Mouse (Mus musculus): Measurements from ENCODE around the gene Vcam1. TPM values are rescaled to one million over a fixed set of nuclear protein-coding genes. Genes with fewer than 3 reads are reported as not detected.

Vcam1 gene
- polyA plus RNA-seq, 1 experiment, result 31.3 TPM

DNA sequence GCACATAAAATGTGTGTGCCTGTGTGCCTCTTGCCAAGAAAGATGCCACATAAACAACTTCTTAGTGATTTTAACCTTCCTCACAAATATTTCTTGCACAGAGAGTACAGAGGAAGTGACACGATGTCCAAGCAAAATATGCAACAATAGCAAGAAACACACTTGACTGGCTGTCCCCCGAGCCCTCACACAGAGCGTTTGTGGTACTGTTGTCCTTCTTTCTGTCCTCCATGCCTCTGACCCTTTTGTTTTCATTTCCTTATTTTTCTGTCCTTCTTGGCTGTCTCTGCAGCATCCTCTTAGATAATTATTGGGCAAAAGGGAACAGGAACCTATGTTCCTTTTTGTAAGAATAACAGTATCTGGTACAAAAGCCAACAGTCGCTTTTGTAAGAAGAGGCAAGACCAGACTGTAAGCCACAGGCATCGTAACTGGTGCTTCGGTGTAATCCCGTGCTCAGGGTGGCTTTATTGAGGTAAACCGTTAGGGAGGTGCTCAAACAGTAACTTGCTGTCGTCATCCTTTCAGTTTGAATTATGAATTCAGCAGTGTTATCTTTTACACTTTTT is 32.7 kb upstream of the Vcam1 start:
- H3K4me3 ChIP-seq (ENCODE audit: control insufficient read depth, insufficient read depth, low read length), result no peak overlapping the region
- H3K36me3 ChIP-seq (ENCODE audit: control insufficient read depth, insufficient read depth, low read length), result no peaks in the 10 kb centered on the region
- DNase-seq, result no peak
- H3K27ac ChIP-seq (ENCODE audit: control insufficient read depth, insufficient read depth, low read length), result no peak overlapping the region
- no peaks in the 10 kb centered on the region for H3K27me3 ChIP-seq (ENCODE audit: control insufficient read depth, insufficient read depth, low read length)
- 85% methylated on average over 9 of the region's 9 CpGs for WGBS
- no peak for TF ChIP-seq POLR2A (IDR thresholded peaks at IDR 0.05; ENCODE audit: control insufficient read depth, extremely low read depth, insufficient read depth, low read length, poor library complexity)
- TF ChIP-seq CTCF (IDR thresholded peaks at IDR 0.05; ENCODE audit: borderline replicate concordance, control insufficient read depth, extremely low read depth, insufficient read depth, low read length, poor library complexity), result no peak
- no peaks in the 10 kb centered on the region for H3K4me1 ChIP-seq (replicated peaks; ENCODE audit: control insufficient read depth, insufficient read depth, low read length)

- TF ChIP-seq POLR2A (IDR thresholded peaks at IDR 0.05; ENCODE audit: control insufficient read depth, extremely low read depth, insufficient read depth, low read length, poor library complexity) (no peak), CTCF (IDR thresholded peaks at IDR 0.05; ENCODE audit: borderline replicate concordance, control insufficient read depth, extremely low read depth, insufficient read depth, low read length, poor library complexity) (no peak)
- Histone ChIP-seq H3K36me3 (ENCODE audit: control insufficient read depth, insufficient read depth, low read length) (no peaks in the 10 kb centered on the region), H3K27ac (ENCODE audit: control insufficient read depth, insufficient read depth, low read length) (no peak overlapping the region), H3K4me3 (ENCODE audit: control insufficient read depth, insufficient read depth, low read length) (no peak overlapping the region), H3K4me1 (replicated peaks; ENCODE audit: control insufficient read depth, insufficient read depth, low read length) (no peaks in the 10 kb centered on the region), H3K27me3 (ENCODE audit: control insufficient read depth, insufficient read depth, low read length) (no peaks in the 10 kb centered on the region)
- no peak for DNase-seq
- WGBS, result 91% methylated on average over 5 of the region's 5 CpGs
These were observed 29.9 kb upstream of the Vcam1 start for GRCm38 (mm10) chr3:116159376-116159775.

DNA sequence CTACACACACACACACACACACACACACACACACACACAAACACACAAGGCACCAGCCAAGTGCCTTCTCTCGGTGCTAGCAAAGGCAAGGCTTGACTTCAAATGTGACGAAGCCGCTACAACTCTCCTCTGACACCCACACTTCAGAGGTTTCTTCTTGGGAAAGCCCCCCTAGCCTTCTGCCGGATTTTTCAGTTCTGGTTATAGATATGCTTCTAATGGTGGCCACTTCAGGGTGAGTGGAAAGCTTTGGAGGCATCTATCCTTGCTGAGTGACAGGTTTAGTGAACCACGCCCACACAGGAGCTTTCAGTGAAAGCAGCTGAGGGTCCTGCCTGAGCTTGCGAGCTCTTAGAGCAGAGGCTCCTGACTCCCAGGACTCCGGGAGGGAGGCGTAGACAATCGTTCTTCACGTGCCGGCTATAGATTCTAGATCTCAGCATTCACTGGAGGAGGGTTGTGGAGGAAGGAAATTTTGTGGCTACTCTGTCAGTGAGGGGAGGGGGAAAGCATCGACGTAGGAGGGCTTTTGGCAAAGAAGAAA is 28.0 kb upstream of the Vcam1 start:
- TF ChIP-seq CTCF (IDR thresholded peaks at IDR 0.05; ENCODE audit: borderline replicate concordance, control insufficient read depth, extremely low read depth, insufficient read depth, low read length, poor library complexity) (no peak), POLR2A (IDR thresholded peaks at IDR 0.05; ENCODE audit: control insufficient read depth, extremely low read depth, insufficient read depth, low read length, poor library complexity) (no peak)
- H3K27ac ChIP-seq (ENCODE audit: control insufficient read depth, insufficient read depth, low read length), result no peak overlapping the region
- H3K27me3 ChIP-seq (ENCODE audit: control insufficient read depth, insufficient read depth, low read length), result no peaks in the 10 kb centered on the region
- DNase-seq, result no peak
- WGBS, result 50% methylated on average over 13 of the region's 13 CpGs
- no peaks in the 10 kb centered on the region for H3K4me1 ChIP-seq (replicated peaks; ENCODE audit: control insufficient read depth, insufficient read depth, low read length)
- no peaks in the 10 kb centered on the region for H3K36me3 ChIP-seq (ENCODE audit: control insufficient read depth, insufficient read depth, low read length)
- H3K4me3 ChIP-seq (ENCODE audit: control insufficient read depth, insufficient read depth, low read length), result no peak overlapping the region

DNA sequence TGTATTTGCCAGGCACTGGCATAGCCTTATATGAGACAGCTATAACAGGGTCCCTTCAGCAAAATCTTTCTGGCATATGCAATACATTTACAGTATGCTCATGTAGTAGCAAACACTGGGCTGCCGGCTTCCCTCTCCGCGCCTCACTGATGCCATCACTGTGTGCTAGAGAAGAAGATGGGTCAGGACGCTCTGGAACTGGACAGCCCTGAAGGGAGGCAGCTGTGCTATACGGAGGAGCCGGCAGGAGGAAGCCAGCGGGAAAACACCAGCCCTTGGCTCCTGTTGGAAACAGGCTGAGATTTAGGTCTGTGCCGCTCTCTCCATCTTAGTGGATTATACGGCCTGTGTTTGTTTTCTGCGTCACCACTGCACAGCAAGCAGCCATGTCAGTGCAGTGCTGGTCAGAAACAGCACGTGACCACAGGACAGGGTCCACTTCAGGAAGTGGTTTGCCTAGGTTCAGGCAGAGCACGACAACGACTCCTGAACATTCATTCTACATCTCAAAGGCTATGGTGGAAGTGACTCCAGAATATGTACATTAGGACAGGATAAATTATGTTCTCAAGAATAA is 20.7 kb upstream of the Vcam1 start:
- Histone ChIP-seq H3K27ac (ENCODE audit: control insufficient read depth, insufficient read depth, low read length) (no peak overlapping the region), H3K4me3 (ENCODE audit: control insufficient read depth, insufficient read depth, low read length) (no peak overlapping the region), H3K4me1 (replicated peaks; ENCODE audit: control insufficient read depth, insufficient read depth, low read length) (no peaks in the 10 kb centered on the region), H3K27me3 (ENCODE audit: control insufficient read depth, insufficient read depth, low read length) (no peaks in the 10 kb centered on the region), H3K36me3 (ENCODE audit: control insufficient read depth, insufficient read depth, low read length) (no peaks in the 10 kb centered on the region)
- TF ChIP-seq POLR2A (IDR thresholded peaks at IDR 0.05; ENCODE audit: control insufficient read depth, extremely low read depth, insufficient read depth, low read length, poor library complexity), result no peak
- TF ChIP-seq CTCF (IDR thresholded peaks at IDR 0.05; ENCODE audit: borderline replicate concordance, control insufficient read depth, extremely low read depth, insufficient read depth, low read length, poor library complexity), result no peak
- DNase-seq, result no peak
- WGBS, result 81% methylated on average over 13 of the region's 13 CpGs

DNA sequence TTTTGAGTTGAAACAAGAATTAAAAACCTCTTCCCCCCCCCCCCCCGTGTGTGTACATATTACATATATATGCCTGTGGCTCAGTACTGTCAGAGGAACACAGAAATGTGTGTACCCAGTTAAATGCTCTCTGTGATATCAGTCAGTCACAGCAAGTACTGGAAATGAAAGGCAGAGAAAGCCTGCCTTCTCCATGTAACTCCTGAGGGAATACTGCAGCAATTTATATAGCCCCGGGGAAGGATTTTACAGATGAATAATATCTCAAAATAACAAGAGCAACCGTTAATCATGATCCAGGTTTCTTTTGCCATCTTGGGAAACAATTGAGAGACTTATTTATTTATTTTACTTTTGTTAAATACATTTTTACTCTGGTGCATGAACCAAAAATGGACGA is 19.6 kb upstream of the Vcam1 start:
- H3K36me3 ChIP-seq (ENCODE audit: control insufficient read depth, insufficient read depth, low read length), result no peaks in the 10 kb centered on the region
- H3K27ac ChIP-seq (ENCODE audit: control insufficient read depth, insufficient read depth, low read length), result no peak overlapping the region
- H3K4me1 ChIP-seq (replicated peaks; ENCODE audit: control insufficient read depth, insufficient read depth, low read length), result no peaks in the 10 kb centered on the region
- no peak for DNase-seq
- H3K4me3 ChIP-seq (ENCODE audit: control insufficient read depth, insufficient read depth, low read length), result no peak overlapping the region
- WGBS, result 76% methylated on average over 4 of the region's 4 CpGs
- TF ChIP-seq CTCF (IDR thresholded peaks at IDR 0.05; ENCODE audit: borderline replicate concordance, control insufficient read depth, extremely low read depth, insufficient read depth, low read length, poor library complexity), result no peak
- no peak for TF ChIP-seq POLR2A (IDR thresholded peaks at IDR 0.05; ENCODE audit: control insufficient read depth, extremely low read depth, insufficient read depth, low read length, poor library complexity)
- no peaks in the 10 kb centered on the region for H3K27me3 ChIP-seq (ENCODE audit: control insufficient read depth, insufficient read depth, low read length)

GRCm38 (mm10) chr3:116148676-116149075 is 19.2 kb upstream of the Vcam1 start:
- no peaks in the 10 kb centered on the region for H3K27me3 ChIP-seq (ENCODE audit: control insufficient read depth, insufficient read depth, low read length)
- H3K27ac ChIP-seq (ENCODE audit: control insufficient read depth, insufficient read depth, low read length), result no peak overlapping the region
- no peaks in the 10 kb centered on the region for H3K36me3 ChIP-seq (ENCODE audit: control insufficient read depth, insufficient read depth, low read length)
- TF ChIP-seq CTCF (IDR thresholded peaks at IDR 0.05; ENCODE audit: borderline replicate concordance, control insufficient read depth, extremely low read depth, insufficient read depth, low read length, poor library complexity), result no peak
- TF ChIP-seq POLR2A (IDR thresholded peaks at IDR 0.05; ENCODE audit: control insufficient read depth, extremely low read depth, insufficient read depth, low read length, poor library complexity), result no peak
- H3K4me3 ChIP-seq (ENCODE audit: control insufficient read depth, insufficient read depth, low read length), result no peak overlapping the region
- 76% methylated on average over 9 of the region's 9 CpGs for WGBS
- H3K4me1 ChIP-seq (replicated peaks; ENCODE audit: control insufficient read depth, insufficient read depth, low read length), result no peaks in the 10 kb centered on the region
- DNase-seq, result no peak
